Mouse (Mus musculus) heart, embryonic 10.5 days (tissue): ENCODE measurements around the gene Wdfy4. TPM values are rescaled to one million over a fixed set of nuclear protein-coding genes. Genes with fewer than 3 reads are reported as not detected.
A peak's percentile ranks its signal among the peaks of the same experiment; 100 is the strongest.

ENCODE experiments used
- DNase-seq: peaks from one replicate; pipeline ENCODE4 v3.0.0-alpha.2; 2017; ENCODE audit warnings: low spot score
- H3K27ac ChIP-seq: fragments of 300-500 bp; sonication (generic); 2 replicates; pipeline ENCODE4 v1.5.1; 2016; ENCODE audit warnings: mild to moderate bottlenecking
- H3K27me3 ChIP-seq: fragments of 300-500 bp; sonication (generic); 2 replicates; pipeline ENCODE4 v1.6.1; 2016; ENCODE audit warnings: mild to moderate bottlenecking; ENCODE audit not compliant: poor library complexity, insufficient read depth, severe bottlenecking
- H3K36me3 ChIP-seq: fragments of 300-500 bp; sonication (generic); 2 replicates; pipeline ENCODE4 v1.6.1; 2016; ENCODE audit warnings: mild to moderate bottlenecking, moderate library complexity
- H3K4me1 ChIP-seq: fragments of 300-500 bp; sonication (generic); 2 replicates; pipeline ENCODE4 v1.6.1; 2016; ENCODE audit warnings: mild to moderate bottlenecking
- H3K4me3 ChIP-seq: fragments of 300-500 bp; sonication (generic); 2 replicates; pipeline ENCODE4 v1.5.1; 2016; ENCODE audit warnings: mild to moderate bottlenecking, moderate library complexity
- H3K9me3 ChIP-seq: fragments of 300-500 bp; sonication (generic); 2 replicates; pipeline ENCODE4 v1.6.1; 2016; ENCODE audit warnings: mild to moderate bottlenecking, moderate library complexity
- WGBS: fragments of 180-500 bp; shearing (Covaris S2); methylation state at CpG from one replicate; pipeline ENCODE4 v1.1.7; 2016; 5-methylcytosine and 5-hydroxymethylcytosine counted together
- polyA plus RNA-seq: library from polyadenylated mRNA; unstranded; fragments of >200 nt; fragmentation: Nextera tagmentation; extraction: Ambion mirVana; gene quantifications from 2 replicates; pipeline ENCODE4 v1.2.1, GENCODE M21; 2016

The Wdfy4 gene
- polyA plus RNA-seq, 1 experiment from 2014 or later, result 0.23 TPM

DNA sequence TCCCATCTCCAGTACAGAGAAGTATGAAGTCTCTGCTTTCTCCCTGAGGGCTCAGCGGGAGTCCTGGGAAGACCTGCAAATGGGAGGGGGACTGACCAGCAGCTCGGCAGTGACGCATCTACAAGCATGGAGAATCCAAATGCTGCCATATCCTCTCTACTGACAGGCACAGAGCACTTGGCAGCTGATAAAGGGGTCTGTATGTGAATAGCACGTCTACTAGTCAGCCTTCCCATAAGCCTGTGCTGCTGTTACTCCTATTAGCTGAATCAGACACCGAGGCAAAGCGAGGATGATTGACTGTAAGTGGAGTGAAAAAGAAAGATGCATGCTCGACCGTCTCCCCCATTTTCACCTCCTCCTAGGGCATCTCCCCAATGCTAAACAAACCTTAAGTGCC, 131.9 kb downstream of the Wdfy4 start:
- no peak for DNase-seq
- H3K4me3 ChIP-seq, result no peak overlapping the region

DNA sequence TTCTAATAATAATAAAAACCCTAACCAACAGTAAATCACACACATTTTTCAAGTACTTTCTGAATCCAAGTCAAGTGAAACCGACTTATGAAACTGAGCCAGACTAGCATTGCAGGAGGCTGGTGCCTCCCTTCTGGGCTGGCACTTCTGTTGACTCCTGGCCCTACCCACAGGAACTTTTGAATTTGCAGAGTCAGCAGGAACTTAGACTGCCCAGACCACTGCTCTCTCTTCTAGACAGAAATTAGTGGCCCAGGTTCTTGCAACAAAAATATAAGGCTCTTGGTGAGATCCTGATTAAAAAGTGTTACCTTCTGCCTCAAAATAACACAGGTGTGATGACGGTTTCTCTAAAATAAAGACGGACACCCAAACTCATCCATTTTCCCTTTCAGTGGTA, 140.1 kb downstream of the Wdfy4 start:
- H3K4me1 ChIP-seq, result peaks cover 7% of the 10 kb centered on the region; the same call in 1 of the 2 replicates
- H3K9me3 ChIP-seq, result no peaks in the 10 kb centered on the region
- H3K27ac ChIP-seq, result no peak overlapping the region
- no peaks in the 10 kb centered on the region for H3K36me3 ChIP-seq
- no peak for DNase-seq
- no peak overlapping the region for H3K4me3 ChIP-seq
- H3K27me3 ChIP-seq, result peaks cover 6% of the 10 kb centered on the region; the same call in 1 of the 2 replicates
- 91% methylated on average over 3 of the region's 3 CpGs for WGBS

More for the DNA sequence above, 131.9 kb downstream of the Wdfy4 start:
- 52% methylated on average over 8 of the region's 8 CpGs for WGBS
- H3K27me3 ChIP-seq, result no peaks in the 10 kb centered on the region
- no peak overlapping the region for H3K27ac ChIP-seq
- no peaks in the 10 kb centered on the region for H3K36me3 ChIP-seq
- peaks cover 12% of the 10 kb centered on the region for H3K4me1 ChIP-seq
- no peaks in the 10 kb centered on the region for H3K9me3 ChIP-seq

DNA sequence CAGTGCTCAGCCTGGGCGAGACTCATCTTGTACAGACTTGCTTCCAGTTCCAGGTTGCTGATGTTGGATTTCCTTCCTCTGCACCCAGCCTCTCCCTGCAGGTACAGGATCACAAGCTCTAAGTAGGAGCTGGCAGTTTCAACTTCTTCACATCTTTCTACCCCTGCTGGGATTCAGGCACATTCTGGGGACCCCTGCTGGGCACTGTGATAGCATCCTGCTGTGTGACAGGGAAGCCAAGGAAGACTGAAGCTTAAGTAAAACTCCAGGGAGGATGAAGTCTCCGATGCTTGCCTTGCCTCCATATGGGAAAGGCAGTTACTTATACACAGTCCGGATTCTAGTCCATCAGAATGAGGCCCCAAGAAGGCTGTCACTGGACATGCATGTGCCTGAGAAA, 148.5 kb downstream of the Wdfy4 start:
- Histone ChIP-seq H3K27me3 (peaks cover 7% of the 10 kb centered on the region; the same call in 1 of the 2 replicates), H3K9me3 (no peaks in the 10 kb centered on the region), H3K4me3 (no peak overlapping the region), H3K27ac (no peak overlapping the region), H3K4me1 (no peaks in the 10 kb centered on the region), H3K36me3 (no peaks in the 10 kb centered on the region)
- DNase-seq, result no peak
- 30% methylated on average over 3 of the region's 3 CpGs for WGBS

DNA sequence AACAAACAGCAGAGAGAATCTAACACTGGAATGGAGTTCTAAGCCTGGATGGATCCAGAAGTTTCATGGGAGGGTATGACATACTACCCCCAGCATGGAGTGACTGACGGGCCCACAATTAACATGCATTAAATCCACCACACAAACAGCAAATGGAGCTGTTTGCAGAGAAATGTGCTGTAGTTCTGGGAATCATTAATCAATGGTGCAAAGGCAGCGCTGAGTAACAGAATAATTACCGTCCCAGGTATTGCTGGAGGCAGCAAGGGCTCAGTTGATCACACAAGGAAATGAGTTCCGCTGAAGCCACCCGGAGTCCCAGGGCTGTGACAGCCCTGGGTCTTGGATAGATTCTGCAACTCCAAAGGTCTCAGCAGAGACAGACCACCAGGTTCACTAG, 149.9 kb downstream of the Wdfy4 start:
- no peaks in the 10 kb centered on the region for H3K36me3 ChIP-seq
- H3K4me3 ChIP-seq, result no peak overlapping the region
- H3K27ac ChIP-seq, result no peak overlapping the region
- WGBS, result 77% methylated on average over 5 of the region's 5 CpGs
- DNase-seq, result no peak
- H3K9me3 ChIP-seq, result no peaks in the 10 kb centered on the region
- H3K4me1 ChIP-seq, result no peaks in the 10 kb centered on the region
- H3K27me3 ChIP-seq, result peaks cover 7% of the 10 kb centered on the region; the same call in 1 of the 2 replicates

DNA sequence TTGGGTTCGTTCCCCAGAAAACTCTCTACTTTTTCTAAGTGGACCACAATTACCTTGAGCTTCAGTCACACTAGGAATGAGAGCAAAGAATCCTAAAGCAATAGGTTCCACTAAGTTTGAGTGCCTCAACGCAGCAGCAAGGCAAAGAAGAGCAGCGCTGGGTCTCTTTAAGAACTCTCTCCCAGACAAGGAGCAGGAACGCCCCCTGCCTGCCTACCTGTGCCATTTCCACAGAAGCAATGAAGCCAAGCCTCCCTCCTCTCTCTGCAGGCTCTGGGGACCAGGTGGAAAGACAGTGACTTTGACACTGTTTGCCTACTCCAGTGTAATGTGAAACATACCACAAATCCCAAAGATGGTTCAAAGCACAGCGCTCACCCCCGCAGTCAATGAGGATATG, 151.9 kb downstream of the Wdfy4 start:
- H3K9me3 ChIP-seq, result no peaks in the 10 kb centered on the region
- no peak overlapping the region for H3K4me3 ChIP-seq
- H3K27ac ChIP-seq, result no peak overlapping the region
- H3K27me3 ChIP-seq, result peaks cover 7% of the 10 kb centered on the region; the same call in 1 of the 2 replicates
- DNase-seq, result no peak
- no peaks in the 10 kb centered on the region for H3K4me1 ChIP-seq
- 43% methylated on average over 6 of the region's 6 CpGs for WGBS
- no peaks in the 10 kb centered on the region for H3K36me3 ChIP-seq

DNA sequence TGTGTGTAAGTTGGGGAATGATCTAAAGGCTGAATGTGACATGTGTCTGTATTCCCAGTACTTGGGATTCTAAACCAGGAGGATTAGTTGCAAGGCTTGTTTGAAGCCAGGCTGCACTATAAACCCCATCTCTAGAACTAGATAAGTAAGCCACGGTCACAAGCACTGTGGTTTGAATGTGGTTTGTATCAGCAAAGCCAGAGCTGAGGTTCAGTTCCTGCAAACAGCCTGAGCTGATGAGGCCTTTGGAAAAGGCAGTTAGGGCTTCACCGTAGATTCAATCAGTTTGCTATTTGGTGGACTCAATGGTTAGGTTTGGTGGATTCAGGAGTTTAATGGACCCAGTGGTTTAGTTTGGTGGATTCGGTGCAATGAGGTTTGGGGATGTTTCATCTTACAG, 154.5 kb downstream of the Wdfy4 start:
- no peak for DNase-seq
- WGBS, result 72% methylated on average over 3 of the region's 3 CpGs
- Histone ChIP-seq H3K4me3 (no peak overlapping the region), H3K4me1 (no peaks in the 10 kb centered on the region), H3K27ac (no peak overlapping the region), H3K9me3 (no peaks in the 10 kb centered on the region), H3K27me3 (peaks cover 3% of the 10 kb centered on the region; the same call in 1 of the 2 replicates), H3K36me3 (no peaks in the 10 kb centered on the region)

DNA sequence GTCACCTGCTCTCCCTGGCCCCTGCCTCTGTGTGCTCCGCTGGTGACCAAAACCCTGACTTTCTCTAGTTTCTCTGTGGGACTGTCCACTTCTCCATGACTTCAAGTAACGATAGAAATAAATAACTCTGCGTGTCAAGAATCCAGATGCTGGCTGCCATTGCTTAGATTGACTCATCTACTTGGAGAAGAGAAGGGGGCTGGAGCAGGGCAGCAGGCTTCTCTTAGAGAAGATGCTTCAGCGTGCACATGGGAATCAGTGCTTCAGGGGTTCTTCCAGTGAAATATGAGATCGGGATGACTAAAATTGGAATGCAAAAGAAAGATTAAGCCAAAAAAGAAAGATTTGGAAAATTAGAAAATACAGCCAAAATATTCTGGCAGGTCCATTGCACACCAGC, 165.7 kb downstream of the Wdfy4 start:
- no peak for DNase-seq
- no peaks in the 10 kb centered on the region for H3K9me3 ChIP-seq
- no peaks in the 10 kb centered on the region for H3K4me1 ChIP-seq
- H3K27ac ChIP-seq, result no peak overlapping the region
- H3K27me3 ChIP-seq, result peaks cover 3% of the 10 kb centered on the region; the same call in 1 of the 2 replicates
- 70% methylated on average over 5 of the region's 5 CpGs for WGBS
- no peaks in the 10 kb centered on the region for H3K36me3 ChIP-seq
- H3K4me3 ChIP-seq, result no peak overlapping the region

DNA sequence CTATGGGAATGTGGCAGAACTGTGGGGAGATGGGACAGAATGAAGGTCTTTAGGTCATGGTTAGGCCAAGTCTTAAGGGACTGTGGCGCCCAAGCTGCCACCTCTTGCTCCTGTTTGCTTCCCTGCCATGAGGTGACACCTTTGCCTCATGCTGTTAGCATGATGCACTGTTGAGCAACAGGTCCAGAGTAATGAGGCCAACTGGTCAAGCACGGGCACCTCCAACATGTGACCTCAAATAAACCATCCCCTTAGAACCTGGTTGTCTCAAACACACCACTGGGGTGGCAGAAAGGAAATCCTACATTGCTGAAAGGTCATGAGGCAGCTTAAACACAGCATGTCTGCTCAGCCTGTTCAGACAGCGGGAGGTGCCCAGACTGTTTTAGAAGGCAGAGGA, 166.3 kb downstream of the Wdfy4 start:
- no peaks in the 10 kb centered on the region for H3K36me3 ChIP-seq
- no peaks in the 10 kb centered on the region for H3K4me1 ChIP-seq
- H3K27me3 ChIP-seq, result peaks cover 3% of the 10 kb centered on the region; the same call in 1 of the 2 replicates
- no peak overlapping the region for H3K4me3 ChIP-seq
- 80% methylated on average over 3 of the region's 3 CpGs for WGBS
- no peak overlapping the region for H3K27ac ChIP-seq
- H3K9me3 ChIP-seq, result no peaks in the 10 kb centered on the region
- DNase-seq, result no peak

DNA sequence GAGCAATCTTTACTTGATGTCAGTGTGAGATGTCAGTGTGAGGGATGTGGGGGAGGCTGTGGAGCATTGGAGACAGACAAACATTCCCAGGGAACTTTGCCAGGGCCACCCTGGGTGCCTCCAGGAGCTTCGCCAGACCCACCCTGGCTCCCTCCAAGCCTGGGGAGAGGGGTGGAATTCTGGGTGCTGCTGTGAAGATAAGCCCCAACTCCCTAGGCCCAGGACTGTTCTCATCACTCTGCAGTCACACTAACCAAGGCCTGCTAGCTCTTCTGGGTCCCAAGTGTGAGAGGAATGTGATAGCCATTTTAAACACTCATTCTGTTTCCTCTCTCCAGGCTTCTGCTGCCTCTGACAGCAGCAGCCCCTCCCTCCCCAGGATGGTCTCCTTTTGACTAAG, 177.7 kb downstream of the Wdfy4 start:
- Histone ChIP-seq H3K36me3 (no peaks in the 10 kb centered on the region), H3K4me1 (peaks cover 14% of the 10 kb centered on the region), H3K9me3 (no peaks in the 10 kb centered on the region), H3K27ac (peak overlapping the region; percentile 42; the same call in 1 of the 2 replicates), H3K27me3 (no peaks in the 10 kb centered on the region), H3K4me3 (no peak overlapping the region)
- no peak for DNase-seq
- 47% methylated on average over 1 of the region's 1 CpGs for WGBS

DNA sequence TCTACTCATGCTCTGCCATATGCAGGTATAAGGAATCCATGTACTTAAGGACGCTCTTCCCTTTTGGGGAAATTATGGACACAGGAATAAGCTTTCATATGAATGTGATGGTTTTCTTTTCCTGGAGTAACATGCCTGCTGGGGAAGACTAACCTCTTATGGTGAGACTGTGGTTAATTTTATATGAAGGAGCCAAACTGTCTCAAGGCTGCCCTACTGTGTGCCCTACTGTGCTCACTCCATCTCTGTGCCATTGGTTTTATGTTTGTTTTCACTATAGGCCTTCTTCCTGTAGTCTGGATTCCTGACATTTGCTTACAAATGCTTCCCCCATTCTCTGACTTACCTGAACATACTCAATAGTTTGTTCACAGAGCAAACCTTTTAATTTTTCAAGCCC, 180.2 kb downstream of the Wdfy4 start:
- WGBS, result 90% methylated on average over 1 of the region's 1 CpGs
- Histone ChIP-seq H3K4me3 (no peak overlapping the region), H3K27me3 (no peaks in the 10 kb centered on the region), H3K9me3 (no peaks in the 10 kb centered on the region), H3K36me3 (no peaks in the 10 kb centered on the region), H3K4me1 (peaks cover 21% of the 10 kb centered on the region), H3K27ac (no peak overlapping the region)
- DNase-seq, result no peak

DNA sequence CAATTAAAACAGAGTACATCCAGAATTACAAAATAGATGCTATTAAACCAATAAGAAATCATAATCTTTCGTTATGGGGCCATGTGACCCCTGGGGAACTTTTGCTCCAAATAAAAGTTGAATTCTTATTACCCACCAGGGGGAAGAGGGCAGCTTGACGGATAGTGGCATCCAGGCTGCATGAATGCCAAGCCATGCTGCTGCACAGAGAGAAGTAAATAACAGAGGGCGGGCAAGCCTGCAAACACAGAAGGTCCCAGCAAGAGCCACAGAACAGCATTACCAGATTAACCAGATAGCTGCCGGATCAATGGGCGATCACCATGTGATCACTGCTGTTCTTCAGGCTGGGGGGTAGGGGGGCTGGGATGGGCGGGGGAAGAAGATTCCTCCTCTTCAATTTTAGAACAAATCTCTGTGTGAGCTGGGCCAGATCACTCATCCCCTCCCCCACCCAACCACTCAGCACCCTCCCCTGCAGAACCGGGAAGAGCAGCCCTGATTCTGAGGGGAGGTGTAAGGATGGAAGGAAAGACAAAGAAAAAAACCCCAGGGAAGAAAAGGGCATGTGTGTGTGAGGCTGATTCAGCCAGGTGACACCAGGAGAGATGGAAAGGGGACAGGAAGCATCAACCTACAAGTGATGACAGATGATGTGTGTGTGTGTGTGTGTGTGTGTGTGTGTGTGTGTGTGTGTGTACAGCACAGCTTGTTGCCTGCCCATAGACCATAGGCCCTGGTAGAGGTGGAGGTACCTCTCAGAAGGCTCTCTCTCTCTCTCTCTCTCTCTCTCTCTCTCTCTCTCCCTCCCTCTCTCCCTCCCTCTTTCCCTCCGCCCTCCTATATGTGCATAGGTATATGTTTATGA, 185.0 kb downstream of the Wdfy4 start:
- 35% methylated on average over 8 of the region's 8 CpGs for WGBS
- H3K27ac ChIP-seq, result 0 out of 2 replicates have a peak overlapping the region, but pooled peaks have one; percentile 36
- H3K36me3 ChIP-seq, result no peaks in the 10 kb centered on the region
- no peaks in the 10 kb centered on the region for H3K9me3 ChIP-seq
- no peaks in the 10 kb centered on the region for H3K27me3 ChIP-seq
- H3K4me3 ChIP-seq, result no peak overlapping the region
- no peak for DNase-seq
- H3K4me1 ChIP-seq, result peaks cover 24% of the 10 kb centered on the region

DNA sequence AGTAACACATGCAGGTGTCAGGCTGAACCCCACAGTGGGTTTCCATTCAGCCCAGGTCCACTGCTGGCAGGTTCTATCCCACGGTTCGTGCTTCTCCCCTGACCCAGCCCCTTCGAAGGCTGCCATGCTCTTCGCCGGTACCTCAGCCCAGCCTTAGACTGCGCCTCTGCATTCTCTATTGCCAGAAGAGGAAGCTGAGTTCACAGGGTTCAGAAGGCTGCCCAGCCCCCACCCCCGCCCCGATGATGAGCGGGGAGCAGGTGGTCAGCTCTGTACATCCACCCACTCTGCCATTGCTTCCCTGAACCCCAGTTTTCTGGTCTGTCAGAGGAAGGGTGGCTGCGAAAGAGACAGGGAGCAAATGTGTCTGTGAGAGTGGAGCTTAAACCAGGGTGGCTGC, 185.8 kb downstream of the Wdfy4 start:
- 47% methylated on average over 10 of the region's 10 CpGs for WGBS
- Histone ChIP-seq H3K27ac (no peak overlapping the region), H3K4me3 (no peak overlapping the region), H3K4me1 (peaks cover 32% of the 10 kb centered on the region), H3K27me3 (no peaks in the 10 kb centered on the region), H3K9me3 (no peaks in the 10 kb centered on the region), H3K36me3 (no peaks in the 10 kb centered on the region)
- DNase-seq, result no peak

DNA sequence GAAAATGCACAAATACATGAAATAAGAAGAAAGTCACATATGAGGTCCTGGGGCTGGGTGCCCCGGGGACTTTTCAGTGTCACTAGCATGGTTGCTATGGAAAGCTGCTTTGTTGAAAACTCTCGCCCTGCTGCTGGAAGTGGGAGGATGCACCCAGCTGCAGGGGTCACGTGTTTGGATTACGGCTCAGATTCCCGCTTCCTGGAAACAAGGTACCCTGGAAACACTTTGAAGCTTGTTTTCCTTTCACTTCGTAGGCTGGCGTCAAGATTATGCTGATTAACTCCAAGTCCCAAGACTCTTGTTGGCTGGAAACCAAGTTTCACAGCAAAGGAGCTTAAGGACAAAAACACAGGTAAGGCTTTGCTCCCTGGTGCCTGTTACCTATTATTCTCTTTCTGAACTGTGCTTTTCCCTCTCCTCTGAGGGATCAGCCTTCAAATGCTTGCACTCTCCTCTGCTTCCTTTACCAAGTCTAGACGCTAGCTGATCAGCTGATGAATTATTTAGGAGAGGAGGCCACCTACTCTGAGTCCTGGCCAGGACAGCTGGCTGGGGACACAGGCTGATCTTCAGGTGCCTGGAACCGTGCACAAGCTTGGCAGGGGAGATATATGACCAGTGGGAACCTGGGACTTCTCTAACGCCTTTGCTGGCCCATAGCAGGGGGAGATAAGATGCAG, 190.2 kb downstream of the Wdfy4 start:
- DNase-seq, result peak; percentile 76
- 3% methylated on average over 10 of the region's 10 CpGs for WGBS
- Histone ChIP-seq H3K4me3 (peak overlapping the region; percentile 35), H3K27me3 (0 out of 2 replicates have a peak, but pooled peaks cover 3% of the 10 kb centered on the region), H3K4me1 (peaks cover 25% of the 10 kb centered on the region), H3K9me3 (no peaks in the 10 kb centered on the region), H3K36me3 (no peaks in the 10 kb centered on the region), H3K27ac (peak overlapping the region; percentile 67; the same call in 1 of the 2 replicates)
